Mouse (Mus musculus): ENCODE measurements around the gene Mageh1. TPM values are rescaled to one million over a fixed set of nuclear protein-coding genes. Genes with fewer than 3 reads are reported as not detected.

Mageh1 gene
- polyA plus RNA-seq (2014; fragmentation: Illumina TruSeq; extraction: RNeasy Lipid Tissue Mini Kit (QIAGEN cat#74804); ENCODE audit: low read depth, low replicate concordance), result 14.7 TPM

DNA sequence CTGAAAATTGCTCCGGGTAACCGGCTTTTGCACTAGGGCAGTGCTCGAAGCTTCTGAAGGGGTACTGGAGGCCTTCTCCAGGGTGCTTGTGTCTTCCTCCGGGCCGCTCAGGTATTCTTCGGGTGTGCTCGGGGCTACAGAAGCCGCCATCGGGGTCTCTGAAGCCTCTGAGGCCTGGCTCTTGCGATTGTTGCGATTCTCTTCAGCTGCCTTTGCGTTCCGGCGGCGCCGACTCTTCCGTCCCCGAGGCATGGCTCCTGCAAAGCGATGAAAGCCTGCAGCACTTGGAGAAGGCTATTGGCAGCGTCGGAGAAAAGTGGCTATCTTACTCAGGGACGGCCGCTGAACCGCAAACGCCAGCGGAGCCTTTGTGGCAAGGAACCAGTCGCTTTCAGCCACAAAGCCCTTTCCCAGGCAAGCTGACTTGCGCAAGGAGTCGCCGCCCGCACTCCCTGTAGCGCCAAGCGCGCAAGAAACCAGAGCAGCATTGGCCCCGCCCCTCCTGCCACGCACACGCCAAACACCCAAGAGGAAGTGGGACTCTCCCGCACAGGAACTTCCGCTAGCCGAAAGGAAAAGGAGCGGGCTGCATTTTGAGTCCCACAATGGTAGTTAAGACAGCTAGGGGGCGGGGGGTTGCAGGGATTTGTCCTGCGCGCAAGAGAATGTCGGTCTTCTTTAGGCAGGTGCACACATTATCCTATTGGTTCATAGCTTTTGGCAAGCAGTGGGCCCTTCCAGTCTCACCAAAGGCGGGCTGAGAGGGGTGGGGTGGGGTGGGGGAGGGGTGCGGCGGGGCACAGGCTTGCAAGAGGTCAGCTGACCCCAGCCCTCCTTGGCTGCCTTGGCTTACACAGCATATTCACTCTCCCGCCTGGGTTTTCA lies at the start of gene Mageh1:
Gene Mageh1 (minus strand): TSS at position 489 of the 885 bp plus-strand sequence.

DNA sequence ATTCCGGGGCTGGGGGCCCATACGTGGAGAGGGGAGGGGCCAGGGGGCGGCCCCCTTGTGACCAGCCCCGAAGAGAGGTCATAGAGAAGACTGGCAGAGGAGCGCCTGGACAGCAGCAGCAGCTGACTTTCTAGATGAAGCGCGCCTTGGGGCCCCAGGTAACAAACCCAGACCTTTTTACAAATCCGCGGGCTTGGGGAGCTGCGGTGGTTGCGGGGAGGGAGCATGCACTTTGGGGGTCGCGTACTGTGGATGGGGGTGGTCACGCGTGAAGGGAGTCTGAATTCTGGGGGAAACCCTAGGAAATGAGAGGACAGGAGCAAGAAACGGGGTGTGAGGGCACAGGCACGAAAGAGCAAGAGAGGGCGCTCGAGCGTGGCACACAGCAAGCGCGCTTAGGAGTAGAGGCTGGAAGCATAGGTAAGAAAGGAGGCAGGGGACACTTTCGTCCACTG lies 31.0 kb downstream of the Mageh1 start, which contains the start of gene Usp51:
Gene Usp51 (plus strand): TSS at position 83 of the 455 bp plus-strand sequence.

Other genes with a start within 250 kb of the Mageh1 start
- 0.32 TPM for gene Usp51, start 31.1 kb downstream of the Mageh1 start, polyA plus RNA-seq (2014; fragmentation: Illumina TruSeq; extraction: RNeasy Lipid Tissue Mini Kit (QIAGEN cat#74804); ENCODE audit: low read depth, low replicate concordance)
- gene Foxr2, start 81.2 kb upstream of the Mageh1 start, polyA plus RNA-seq (2014; fragmentation: Illumina TruSeq; extraction: RNeasy Lipid Tissue Mini Kit (QIAGEN cat#74804); ENCODE audit: low read depth, low replicate concordance), result not detected
- 6.2 TPM for gene Rragb, start 102.4 kb upstream of the Mageh1 start, polyA plus RNA-seq (2014; fragmentation: Illumina TruSeq; extraction: RNeasy Lipid Tissue Mini Kit (QIAGEN cat#74804); ENCODE audit: low read depth, low replicate concordance)
- gene Klf8, start 199.9 kb upstream of the Mageh1 start, polyA plus RNA-seq (2014; fragmentation: Illumina TruSeq; extraction: RNeasy Lipid Tissue Mini Kit (QIAGEN cat#74804); ENCODE audit: low read depth, low replicate concordance), result 3.8 TPM

All from sigmoid colon, adult 10 weeks (tissue).